Mouse (Mus musculus): ENCODE results near the gene Mecom. TPM values are rescaled to one million over a fixed set of nuclear protein-coding genes. Genes with fewer than 3 reads are reported as not detected.

Gene Mecom
- polyA plus RNA-seq, 1 experiment from 2014 or later = 89.3 TPM

GRCm38 (mm10) chr3:30506329-30507027, 41.3 kb downstream of the Mecom start:
- H3K27me3 ChIP-seq (ENCODE audit: control insufficient read depth, insufficient read depth, low read length) = peaks cover 18% of the 10 kb centered on the region
- WGBS = 5% methylated on average over 17 of the region's 17 CpGs
- peak overlapping the region; percentile 84 for H3K9ac ChIP-seq (ENCODE audit: low read depth, low read length)
- no peak for ATAC-seq (ENCODE audit: low FRiP score, low TSS enrichment)
- H3K27ac ChIP-seq (ENCODE audit: low read depth, low read length) = peak overlapping the region; percentile 94
- H3K36me3 ChIP-seq (ENCODE audit: control insufficient read depth, insufficient read depth, low read length) = no peaks in the 10 kb centered on the region
- H3K4me3 ChIP-seq (ENCODE audit: low read length) = peak overlapping the region; percentile 67
- peaks cover 30% of the 10 kb centered on the region for H3K4me1 ChIP-seq (ENCODE audit: control insufficient read depth, insufficient read depth, low read length)
- H3K4me2 ChIP-seq (replicated peaks; ENCODE audit: low read depth, low read length) = peak overlapping the region; percentile 90
- H3K9me3 ChIP-seq (ENCODE audit: control insufficient read depth, low read length) = no peaks in the 10 kb centered on the region

GRCm38 (mm10) chr3:30505741-30506251, 42.0 kb downstream of the Mecom start:
- Histone ChIP-seq H3K9ac (ENCODE audit: low read depth, low read length) (peak overlapping the region; percentile 44), H3K4me3 (ENCODE audit: low read length) (no peak overlapping the region; the same call in 1 of the 2 replicates), H3K27me3 (ENCODE audit: control insufficient read depth, insufficient read depth, low read length) (peaks cover 18% of the 10 kb centered on the region), H3K4me2 (replicated peaks; ENCODE audit: low read depth, low read length) (peak overlapping the region; percentile 90), H3K27ac (ENCODE audit: low read depth, low read length) (peak overlapping the region; percentile 37; the same call in 1 of the 2 replicates), H3K36me3 (ENCODE audit: control insufficient read depth, insufficient read depth, low read length) (no peaks in the 10 kb centered on the region), H3K9me3 (ENCODE audit: control insufficient read depth, low read length) (no peaks in the 10 kb centered on the region), H3K4me1 (ENCODE audit: control insufficient read depth, insufficient read depth, low read length) (peaks cover 30% of the 10 kb centered on the region)
- WGBS = 16% methylated on average over 16 of the region's 16 CpGs
- ATAC-seq (ENCODE audit: low FRiP score, low TSS enrichment) = no peak

- 39% methylated on average over 7 of the region's 7 CpGs for WGBS
- H3K27me3 ChIP-seq (ENCODE audit: control insufficient read depth, insufficient read depth, low read length) = peaks cover 11% of the 10 kb centered on the region; the same call in 1 of the 2 replicates
- H3K27ac ChIP-seq (ENCODE audit: low read depth, low read length) = peak overlapping the region; percentile 65; the same call in 1 of the 2 replicates
- H3K4me1 ChIP-seq (ENCODE audit: control insufficient read depth, insufficient read depth, low read length) = peaks cover 30% of the 10 kb centered on the region
- no peaks in the 10 kb centered on the region for H3K9me3 ChIP-seq (ENCODE audit: control insufficient read depth, low read length)
- no peak for ATAC-seq (ENCODE audit: low FRiP score, low TSS enrichment)
- H3K4me2 ChIP-seq (replicated peaks; ENCODE audit: low read depth, low read length) = no peak overlapping the region
- no peak overlapping the region for H3K4me3 ChIP-seq (ENCODE audit: low read length)
- no peak overlapping the region for H3K9ac ChIP-seq (ENCODE audit: low read depth, low read length)
- no peaks in the 10 kb centered on the region for H3K36me3 ChIP-seq (ENCODE audit: control insufficient read depth, insufficient read depth, low read length)
Observed at GRCm38 (mm10) chr3:30504561-30504960, 43.2 kb downstream of the Mecom start.

GRCm38 (mm10) chr3:30503821-30504220, 44.0 kb downstream of the Mecom start:
- H3K9me3 ChIP-seq (ENCODE audit: control insufficient read depth, low read length) = no peaks in the 10 kb centered on the region
- ATAC-seq (ENCODE audit: low FRiP score, low TSS enrichment) = no peak
- no peak overlapping the region for H3K4me3 ChIP-seq (ENCODE audit: low read length)
- H3K27me3 ChIP-seq (ENCODE audit: control insufficient read depth, insufficient read depth, low read length) = peaks cover 11% of the 10 kb centered on the region; the same call in 1 of the 2 replicates
- no peak overlapping the region for H3K4me2 ChIP-seq (replicated peaks; ENCODE audit: low read depth, low read length)
- H3K36me3 ChIP-seq (ENCODE audit: control insufficient read depth, insufficient read depth, low read length) = no peaks in the 10 kb centered on the region
- H3K4me1 ChIP-seq (ENCODE audit: control insufficient read depth, insufficient read depth, low read length) = peaks cover 30% of the 10 kb centered on the region
- peak overlapping the region; percentile 65 for H3K27ac ChIP-seq (ENCODE audit: low read depth, low read length)
- no peak overlapping the region for H3K9ac ChIP-seq (ENCODE audit: low read depth, low read length)

- H3K9ac ChIP-seq (ENCODE audit: low read depth, low read length) = no peak overlapping the region
- no peak overlapping the region for H3K27ac ChIP-seq (ENCODE audit: low read depth, low read length)
- ATAC-seq (ENCODE audit: low FRiP score, low TSS enrichment) = no peak
- 38% methylated on average over 9 of the region's 9 CpGs for WGBS
- no peaks in the 10 kb centered on the region for H3K36me3 ChIP-seq (ENCODE audit: control insufficient read depth, insufficient read depth, low read length)
- no peaks in the 10 kb centered on the region for H3K27me3 ChIP-seq (ENCODE audit: control insufficient read depth, insufficient read depth, low read length)
- no peak overlapping the region for H3K4me3 ChIP-seq (ENCODE audit: low read length)
- H3K4me2 ChIP-seq (replicated peaks; ENCODE audit: low read depth, low read length) = no peak overlapping the region
- no peaks in the 10 kb centered on the region for H3K4me1 ChIP-seq (ENCODE audit: control insufficient read depth, insufficient read depth, low read length)
- peaks cover under 1% of the 10 kb centered on the region; the same call in 1 of the 2 replicates for H3K9me3 ChIP-seq (ENCODE audit: control insufficient read depth, low read length)
Observed at GRCm38 (mm10) chr3:30498202-30498828, 49.5 kb downstream of the Mecom start.

GRCm38 (mm10) chr3:30494371-30494770, 53.4 kb downstream of the Mecom start:
- Histone ChIP-seq H3K27ac (ENCODE audit: low read depth, low read length) (no peak overlapping the region), H3K9ac (ENCODE audit: low read depth, low read length) (no peak overlapping the region), H3K4me2 (replicated peaks; ENCODE audit: low read depth, low read length) (no peak overlapping the region), H3K27me3 (ENCODE audit: control insufficient read depth, insufficient read depth, low read length) (no peaks in the 10 kb centered on the region), H3K9me3 (ENCODE audit: control insufficient read depth, low read length) (peaks cover 5% of the 10 kb centered on the region), H3K4me1 (ENCODE audit: control insufficient read depth, insufficient read depth, low read length) (no peaks in the 10 kb centered on the region), H3K4me3 (ENCODE audit: low read length) (no peak overlapping the region), H3K36me3 (ENCODE audit: control insufficient read depth, insufficient read depth, low read length) (no peaks in the 10 kb centered on the region)
- ATAC-seq (ENCODE audit: low FRiP score, low TSS enrichment) = no peak
- WGBS = 86% methylated on average over 2 of the region's 2 CpGs

GRCm38 (mm10) chr3:30488808-30489207, 59.0 kb downstream of the Mecom start:
- Histone ChIP-seq H3K4me3 (ENCODE audit: low read length) (no peak overlapping the region), H3K36me3 (ENCODE audit: control insufficient read depth, insufficient read depth, low read length) (no peaks in the 10 kb centered on the region), H3K9ac (ENCODE audit: low read depth, low read length) (no peak overlapping the region), H3K27me3 (ENCODE audit: control insufficient read depth, insufficient read depth, low read length) (no peaks in the 10 kb centered on the region), H3K9me3 (ENCODE audit: control insufficient read depth, low read length) (peaks cover 5% of the 10 kb centered on the region), H3K27ac (ENCODE audit: low read depth, low read length) (no peak overlapping the region), H3K4me1 (ENCODE audit: control insufficient read depth, insufficient read depth, low read length) (no peaks in the 10 kb centered on the region), H3K4me2 (replicated peaks; ENCODE audit: low read depth, low read length) (no peak overlapping the region)
- ATAC-seq (ENCODE audit: low FRiP score, low TSS enrichment) = no peak
- 38% methylated on average over 4 of the region's 4 CpGs for WGBS

GRCm38 (mm10) chr3:30486422-30486821, 61.4 kb downstream of the Mecom start:
- no peak for ATAC-seq (ENCODE audit: low FRiP score, low TSS enrichment)
- no peak overlapping the region for H3K4me2 ChIP-seq (replicated peaks; ENCODE audit: low read depth, low read length)
- WGBS = 49% methylated on average over 4 of the region's 4 CpGs
- no peaks in the 10 kb centered on the region for H3K36me3 ChIP-seq (ENCODE audit: control insufficient read depth, insufficient read depth, low read length)
- no peaks in the 10 kb centered on the region for H3K27me3 ChIP-seq (ENCODE audit: control insufficient read depth, insufficient read depth, low read length)
- H3K27ac ChIP-seq (ENCODE audit: low read depth, low read length) = no peak overlapping the region
- H3K9me3 ChIP-seq (ENCODE audit: control insufficient read depth, low read length) = no peaks in the 10 kb centered on the region
- no peak overlapping the region for H3K9ac ChIP-seq (ENCODE audit: low read depth, low read length)
- no peak overlapping the region for H3K4me3 ChIP-seq (ENCODE audit: low read length)
- no peaks in the 10 kb centered on the region for H3K4me1 ChIP-seq (ENCODE audit: control insufficient read depth, insufficient read depth, low read length)

Measured in kidney, embryonic 14.5 days (tissue).